Mouse (Mus musculus): ENCODE measurements at regions not wholly inside any gene's neighbourhood (a gene's known extent, or its start where the extent isn't known, plus 50 kb on each side); places are given as distances from the start of the nearest gene placed in this dataset.
"Not testable (repeated sequence)": the region's sequence is repeated elsewhere in the genome, so short reads cannot be mapped to it uniquely, and the experiment has no call there.

- no peak for DNase-seq (ENCODE audit: low spot score)
Measured at GRCm38 (mm10) chr8:12451857-12452256, 56.8 kb downstream of the Sox1 start.

DNA sequence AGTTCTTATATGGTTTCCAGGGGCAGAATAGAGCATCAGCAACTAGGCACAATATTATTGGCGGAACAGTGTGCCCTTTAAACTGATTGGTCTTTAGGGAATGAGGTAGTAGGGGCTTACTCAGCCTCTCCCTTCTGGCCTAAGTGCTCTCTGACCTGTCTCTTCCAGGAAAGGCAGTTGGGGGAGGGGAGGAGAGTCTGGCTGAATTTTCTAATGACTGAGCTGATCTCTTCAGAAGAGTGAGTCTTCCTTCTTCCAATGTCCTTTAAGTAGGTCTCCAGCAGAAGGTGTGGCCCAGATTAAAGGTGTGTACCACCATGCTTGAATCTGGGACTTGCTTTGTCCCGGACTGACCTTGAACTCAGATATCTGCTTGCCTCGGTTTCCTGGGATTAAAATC lies 60.3 kb downstream of the Sox1 start:
- not testable (repeated sequence) for DNase-seq (ENCODE audit: low spot score)

GRCm38 (mm10) chr8:12456326-12456725 lies 61.2 kb downstream of the Sox1 start:
- DNase-seq (ENCODE audit: low spot score): no peak

DNA sequence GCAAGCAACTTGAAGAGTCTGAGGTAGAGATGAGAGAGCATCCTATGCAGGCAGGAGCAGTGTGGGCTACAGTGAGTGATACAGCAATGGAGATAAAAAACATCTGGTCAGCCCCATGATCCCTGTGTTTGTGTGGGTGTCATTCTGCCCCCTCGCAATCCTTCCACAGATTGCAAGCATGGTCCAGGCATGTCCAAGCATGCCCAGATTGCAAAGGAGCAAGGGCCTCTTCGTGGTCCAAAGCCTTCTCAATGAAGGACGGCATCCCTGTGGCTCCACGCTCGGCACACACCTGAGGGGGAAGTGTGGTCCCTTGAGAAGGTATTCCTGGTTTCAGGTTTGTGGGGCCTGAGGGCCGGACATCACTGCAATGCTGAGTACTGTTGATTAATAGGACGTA lies 61.9 kb downstream of the Sox1 start:
- DNase-seq (ENCODE audit: low spot score): no peak

GRCm38 (mm10) chr8:12466845-12467244 lies 71.8 kb downstream of the Sox1 start:
- DNase-seq (ENCODE audit: low spot score): no peak

- DNase-seq (ENCODE audit: low spot score): no peak
Measured at GRCm38 (mm10) chr8:12467386-12468326, 72.6 kb downstream of the Sox1 start.

DNA sequence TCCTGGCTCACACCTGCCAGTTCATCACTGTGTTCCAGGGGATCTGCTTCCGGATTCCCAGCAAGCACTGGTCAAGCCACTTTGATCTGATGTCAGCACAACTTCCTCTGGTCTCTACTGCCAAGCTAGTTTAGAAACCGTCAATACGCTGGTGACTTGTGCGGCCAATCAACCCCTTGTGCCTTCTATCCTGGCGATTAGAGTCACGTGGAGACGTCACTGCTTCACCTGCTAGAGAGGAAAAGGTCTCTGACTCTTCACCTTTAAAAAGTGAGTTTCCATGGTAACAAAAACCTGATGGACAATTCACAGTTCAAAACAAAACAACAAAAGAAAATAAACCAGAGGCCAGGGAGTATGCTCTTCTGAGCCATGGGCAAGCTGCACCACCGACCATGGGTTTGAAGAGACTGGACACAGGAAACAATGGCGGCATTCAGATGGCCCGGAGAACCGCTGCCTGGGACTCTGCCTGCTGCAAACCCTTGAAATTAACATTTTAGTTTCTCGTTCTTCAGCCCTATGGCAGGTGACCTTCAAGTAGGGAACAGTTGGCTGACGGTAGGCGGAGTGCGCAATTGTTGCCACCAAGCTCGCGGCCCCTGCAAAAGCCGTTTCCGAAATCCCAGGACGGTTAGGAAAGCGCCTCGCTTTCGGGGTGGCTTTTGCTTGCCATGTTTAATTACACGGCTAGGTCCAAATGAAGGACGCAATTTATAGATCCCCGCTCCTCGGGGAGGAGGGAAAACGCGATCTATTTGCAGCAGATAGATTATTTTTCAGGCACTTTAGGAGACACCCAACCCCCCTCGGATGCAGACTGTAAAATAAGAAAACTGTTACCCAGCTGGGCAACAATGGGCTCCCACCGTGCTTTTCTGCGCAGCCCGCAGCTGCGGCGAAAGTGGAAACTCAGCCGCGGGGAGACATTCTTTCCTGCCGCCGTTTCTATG lies 82.6 kb downstream of the Sox1 start:
- DNase-seq (ENCODE audit: low spot score): no peak

- DNase-seq (ENCODE audit: low spot score): no peak
Measured at GRCm38 (mm10) chr8:12481918-12482317, 86.8 kb downstream of the Sox1 start.

DNA sequence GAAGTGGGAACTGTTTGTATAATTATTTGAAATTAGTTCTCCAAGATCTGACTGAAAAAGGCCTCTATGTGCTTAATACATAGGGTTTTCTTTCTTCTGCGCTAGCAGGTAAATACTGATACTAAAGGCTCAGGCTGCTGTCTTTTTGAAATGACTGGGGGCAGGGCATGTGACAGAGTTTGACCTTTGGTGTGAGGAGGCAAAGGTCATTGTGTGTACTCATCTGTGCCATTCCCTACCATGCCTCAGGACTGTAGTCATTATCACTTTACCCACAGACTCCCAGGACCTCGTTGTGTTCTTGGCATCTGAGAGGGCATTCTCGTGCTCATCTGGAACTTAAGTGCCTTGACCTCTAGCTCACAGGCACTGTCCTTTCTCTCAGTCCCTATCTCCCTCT lies 88.5 kb downstream of the Sox1 start:
- DNase-seq (ENCODE audit: low spot score): no peak

- DNase-seq (ENCODE audit: low spot score): no peak
Measured at GRCm38 (mm10) chr8:12485326-12485725, 87.5 kb upstream of the Spaca7 start.

- peak; percentile 6 for DNase-seq (ENCODE audit: low spot score)
Measured at GRCm38 (mm10) chr8:12486331-12487061, 86.3 kb upstream of the Spaca7 start.

- no peak for DNase-seq (ENCODE audit: low spot score)
Measured at GRCm38 (mm10) chr8:12487201-12487600, 85.6 kb upstream of the Spaca7 start.

DNA sequence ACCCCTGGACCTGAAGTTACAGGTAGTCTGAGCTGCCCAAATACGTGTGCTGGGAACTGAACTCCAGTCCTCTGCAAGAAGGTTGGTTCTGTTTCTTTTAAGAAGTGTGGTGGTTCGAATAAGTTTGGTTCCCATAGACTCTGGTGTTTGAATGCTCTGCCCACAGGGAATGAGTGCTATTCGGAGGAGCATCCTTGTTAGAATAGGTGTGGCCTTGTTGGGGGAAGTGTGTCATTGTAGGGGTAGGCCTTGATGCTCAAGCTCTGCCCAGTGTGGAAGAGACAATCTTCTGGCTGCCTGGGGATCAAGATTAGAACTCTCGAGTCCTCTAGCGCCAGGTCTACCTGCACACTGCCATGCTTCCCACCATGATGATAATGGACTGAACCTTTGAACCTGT lies 83.6 kb upstream of the Spaca7 start:
- no peak for DNase-seq (ENCODE audit: low spot score)

GRCm38 (mm10) chr8:12491472-12491871 lies 81.4 kb upstream of the Spaca7 start:
- DNase-seq (ENCODE audit: low spot score): no peak

DNA sequence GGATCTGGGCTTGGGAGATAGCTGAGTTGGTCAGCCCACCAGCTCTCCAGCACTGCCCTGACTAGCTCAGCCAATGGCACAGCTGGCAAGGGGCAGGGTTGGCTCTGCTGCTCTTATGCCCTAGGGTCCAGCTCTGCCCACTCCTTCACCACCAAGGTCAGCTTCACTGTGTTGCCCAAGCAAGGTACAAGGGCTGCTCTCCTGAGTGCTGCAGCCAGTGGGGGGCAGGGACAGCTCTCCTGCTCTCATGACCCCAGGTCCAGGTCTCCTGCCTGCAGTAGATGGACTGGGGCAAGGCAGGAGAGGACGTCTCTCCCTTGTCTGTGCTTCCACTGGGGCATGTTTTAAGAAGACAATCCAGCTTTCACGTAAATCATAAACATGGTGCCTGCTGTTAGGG lies 80.4 kb upstream of the Spaca7 start:
- DNase-seq (ENCODE audit: low spot score): no peak

DNA sequence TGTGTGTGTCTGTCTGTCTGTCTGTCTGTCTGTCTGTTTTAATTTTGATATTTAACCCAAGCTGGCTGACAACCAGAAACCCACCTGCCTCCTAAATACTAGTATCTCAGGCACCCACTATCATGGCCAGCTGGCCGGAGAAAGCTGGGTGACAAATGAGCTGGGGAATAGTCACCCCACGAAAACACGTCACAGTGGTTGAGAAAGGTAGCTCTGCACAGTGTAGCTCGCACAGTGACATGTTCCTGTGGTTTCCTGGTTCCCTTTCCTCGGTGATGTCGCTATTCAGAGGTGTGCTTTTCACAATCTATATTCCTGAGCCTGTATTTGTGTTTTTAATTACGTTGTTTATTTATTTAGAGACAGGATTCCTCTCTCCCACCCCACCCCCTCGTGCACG lies 78.3 kb upstream of the Spaca7 start:
- DNase-seq (ENCODE audit: low spot score): no peak

DNA sequence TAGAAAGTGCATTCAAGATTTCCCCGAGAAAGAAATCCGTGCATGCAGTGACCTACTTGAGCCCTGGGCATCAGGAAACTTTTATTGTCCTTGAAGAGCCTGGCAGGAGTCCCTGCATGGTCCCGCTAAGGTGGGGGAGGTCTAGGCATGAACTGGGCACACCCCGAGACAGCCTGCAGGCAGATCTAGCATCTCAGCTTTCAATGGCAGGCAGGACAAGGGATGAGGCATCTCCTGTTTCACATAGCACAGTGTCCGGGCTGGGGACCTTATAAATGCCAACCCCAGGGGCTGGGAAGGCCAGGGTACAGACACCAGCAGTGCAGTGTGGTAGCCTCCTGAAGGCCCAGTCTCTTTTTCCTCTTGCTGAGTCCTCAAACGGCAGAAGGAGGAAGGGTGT lies 75.4 kb upstream of the Spaca7 start:
- DNase-seq (ENCODE audit: low spot score): no peak

- no peak for DNase-seq (ENCODE audit: low spot score)
Measured at GRCm38 (mm10) chr8:12499658-12500057, 73.2 kb upstream of the Spaca7 start.

GRCm38 (mm10) chr8:12500291-12500690 lies 72.5 kb upstream of the Spaca7 start:
- DNase-seq (ENCODE audit: low spot score): no peak

GRCm38 (mm10) chr8:12501824-12502223 lies 71.0 kb upstream of the Spaca7 start:
- DNase-seq (ENCODE audit: low spot score): no peak

GRCm38 (mm10) chr8:12502321-12502775 lies 70.5 kb upstream of the Spaca7 start:
- DNase-seq (ENCODE audit: low spot score): no peak

GRCm38 (mm10) chr8:12502856-12503255 lies 70.0 kb upstream of the Spaca7 start:
- DNase-seq (ENCODE audit: low spot score): no peak
